In the genomic region with DNA sequence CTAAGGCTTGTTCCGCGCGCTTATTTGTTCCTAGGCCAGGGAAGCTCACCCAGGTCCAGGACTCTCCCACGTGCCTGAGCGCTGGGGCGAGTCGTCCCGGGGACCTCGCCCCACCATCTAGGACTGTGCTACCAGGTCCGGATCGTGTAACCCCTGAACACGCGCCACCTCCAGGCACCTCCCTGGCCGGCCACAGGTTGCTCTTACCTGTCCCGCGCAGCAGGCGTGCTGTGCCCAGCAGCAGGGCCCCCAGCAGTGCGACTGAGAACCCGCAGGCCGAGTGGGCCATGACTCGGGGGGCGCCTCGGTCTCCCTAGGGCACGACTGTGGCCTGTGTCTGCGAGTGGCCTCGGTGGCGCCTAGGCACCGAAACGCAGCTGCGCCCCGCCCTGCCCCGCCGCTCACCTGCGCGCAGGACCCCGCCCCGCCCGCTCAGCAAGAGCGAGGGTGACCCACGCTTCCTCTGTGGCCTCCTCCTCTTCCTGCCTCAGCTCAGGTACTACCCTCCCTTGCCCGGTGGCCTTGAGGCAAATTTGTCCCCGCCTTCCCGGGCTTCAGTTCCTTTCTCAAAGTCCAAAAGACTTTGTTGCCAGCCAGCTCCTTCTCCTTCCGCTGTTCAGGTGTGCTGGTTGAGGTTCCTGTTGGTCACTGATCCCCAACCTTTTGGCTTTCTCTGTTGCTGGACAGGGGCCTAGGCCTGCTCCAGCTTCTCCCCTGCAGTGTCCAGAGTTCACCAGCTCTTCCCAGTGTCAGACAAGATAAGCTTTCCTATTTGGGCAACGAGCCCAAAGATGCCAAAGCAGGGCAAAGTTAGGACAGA, we compare ENCODE assay signal across 8 mouse cellular contexts. TPM values are rescaled to one million over a fixed set of nuclear protein-coding genes. Genes with fewer than 3 reads are reported as not detected.
DNase-seq lines count a peak whose midpoint lies in the region; ATAC-seq and TF ChIP-seq lines count a peak whose summit lies in the region.

Cdcp1 (minus strand) TSS at position 418 of the 820 bp plus-strand sequence.

- no peaks in the 10 kb centered on the region for H3K9me3 ChIP-seq in hindbrain, embryonic 16.5 days (ENCODE audit: control insufficient read depth, low read length)
- no peaks in the 10 kb centered on the region for H3K9me3 ChIP-seq in liver, embryonic 11.5 days (ENCODE audit: control insufficient read depth, low read length)
- H3K9me3 ChIP-seq in neural tube, embryonic 13.5 days, result no peaks in the 10 kb centered on the region

- peak within 1 kb of the TSS; percentile 38 for H3K4me3 ChIP-seq in hindbrain, embryonic 16.5 days (ENCODE audit: low read length)
- peak within 1 kb of the TSS; percentile 39 for H3K4me3 ChIP-seq in liver, embryonic 11.5 days (ENCODE audit: low read depth, low read length)
- peak within 1 kb of the TSS; percentile 13; the same call in 1 of the 2 replicates for H3K4me3 ChIP-seq in neural tube, embryonic 13.5 days
- H3K4me3 ChIP-seq in layer of hippocampus, adult 2 months, result no peak within 1 kb of the TSS

- DNase-seq in urinary bladder, adult 18-20 months (ENCODE audit: low spot score in 2 of 2), result peak; percentile 34 to 56
- DNase-seq in urinary bladder, postnatal 10 days (ENCODE audit: low spot score), result no peak
- DNase-seq in liver, embryonic 11.5 days (ENCODE audit: low spot score), result no peak
- DNase-seq in layer of hippocampus, adult 2 months (ENCODE audit: low spot score in 2 of 2), result no peak
- DNase-seq in gastrocnemius, adult 8-10 months (ENCODE audit: low spot score in 2 of 2), result no peak
- no peak for DNase-seq in gastrocnemius, postnatal 10 days

- ATAC-seq in hindbrain, embryonic 16.5 days, result no peak
- ATAC-seq in liver, embryonic 11.5 days (replicated peaks; ENCODE audit: low FRiP score), result peak; percentile 39; the same call in 1 of the 2 replicates
- no peak for ATAC-seq in neural tube, embryonic 13.5 days (ENCODE audit: low read depth)

- peak within 1 kb of the TSS; percentile 66 for H3K4me2 ChIP-seq in hindbrain, embryonic 16.5 days (ENCODE audit: low read length)
- H3K4me2 ChIP-seq in liver, embryonic 11.5 days, result peak within 1 kb of the TSS; percentile 65
- H3K4me2 ChIP-seq in neural tube, embryonic 13.5 days, result peak within 1 kb of the TSS; percentile 46

- H3K27me3 ChIP-seq in hindbrain, embryonic 16.5 days (replicated peaks; ENCODE audit: control insufficient read depth, insufficient read depth, low read length), result peaks cover 16% of the 10 kb centered on the region
- peaks cover 18% of the 10 kb centered on the region for H3K27me3 ChIP-seq in liver, embryonic 11.5 days (replicated peaks; ENCODE audit: control insufficient read depth, insufficient read depth, low read length)
- H3K27me3 ChIP-seq in neural tube, embryonic 13.5 days, result peaks cover 38% of the 10 kb centered on the region

- peaks cover 6% of the 10 kb centered on the region for H3K4me1 ChIP-seq in hindbrain, embryonic 16.5 days (ENCODE audit: control insufficient read depth, insufficient read depth, low read depth, low read length)
- H3K4me1 ChIP-seq in liver, embryonic 11.5 days (replicated peaks; ENCODE audit: control insufficient read depth, insufficient read depth, low read length), result peaks cover 7% of the 10 kb centered on the region
- H3K4me1 ChIP-seq in neural tube, embryonic 13.5 days (replicated peaks), result peaks cover 9% of the 10 kb centered on the region

- H3K36me3 ChIP-seq in hindbrain, embryonic 16.5 days (ENCODE audit: control insufficient read depth, insufficient read depth, low read length), result no peaks in the 10 kb centered on the region
- no peaks in the 10 kb centered on the region for H3K36me3 ChIP-seq in liver, embryonic 11.5 days (ENCODE audit: control insufficient read depth, insufficient read depth, low read length)
- no peaks in the 10 kb centered on the region for H3K36me3 ChIP-seq in neural tube, embryonic 13.5 days

- WGBS in hindbrain, embryonic 16.5 days, result 7% methylated on average over 35 of the region's 45 CpGs
- WGBS in liver, embryonic 11.5 days, result 13% methylated on average over 45 of the region's 45 CpGs
- WGBS in neural tube, embryonic 13.5 days, result 7% methylated on average over 44 of the region's 45 CpGs

- TF ChIP-seq CTCF in layer of hippocampus, adult 2 months (conservative IDR thresholded peaks at IDR 0.05), result no peak

- peak within 1 kb of the TSS; percentile 45; the same call in 1 of the 2 replicates for H3K9ac ChIP-seq in hindbrain, embryonic 16.5 days (ENCODE audit: low read depth, low read length)
- H3K9ac ChIP-seq in liver, embryonic 11.5 days (ENCODE audit: low read depth, low read length), result no peak within 1 kb of the TSS
- H3K9ac ChIP-seq in neural tube, embryonic 13.5 days, result no peak within 1 kb of the TSS

- H3K27ac ChIP-seq in hindbrain, embryonic 16.5 days (ENCODE audit: low read depth, low read length), result no peak within 1 kb of the TSS
- no peak within 1 kb of the TSS for H3K27ac ChIP-seq in liver, embryonic 11.5 days (ENCODE audit: low read depth, low read length)
- no peak within 1 kb of the TSS for H3K27ac ChIP-seq in neural tube, embryonic 13.5 days (replicated peaks)
- H3K27ac ChIP-seq in layer of hippocampus, adult 2 months, result no peak within 1 kb of the TSS

RNA-seq across cellular contexts. Expression of gene Cdcp1, which starts in this region (rescaled TPM):
- polyA plus RNA-seq in hindbrain, embryonic 16.5 days (2015; fragmentation: Nextera tagmentation; extraction: Ambion mirVana), result 0.11 and 0.24 TPM in 2 replicates
- 0.59 and 0.83 TPM in 2 replicates for polyA plus RNA-seq in liver, embryonic 11.5 days (2014; fragmentation: Nextera tagmentation; extraction: Ambion mirVana)
- polyA plus RNA-seq in neural tube, embryonic 13.5 days (2015; fragmentation: Nextera tagmentation; extraction: Ambion mirVana), result 0.10 and 0.30 TPM in 2 replicates
- total RNA-seq in layer of hippocampus, adult 2 months (2021), result under 1 TPM in 1 of 2 experiments, not detected in 1; 0.08 TPM
- total RNA-seq in gastrocnemius, adult 8-10 months (2022), result not detected
- not detected for total RNA-seq in gastrocnemius, postnatal 10 days (2021)

Comparison
In these comparisons a context has a peak if more than half of its experiments do, and no peak if none do; other contexts are left out.
1. DNase-seq: peak in urinary bladder, adult 18-20 months (2 of 2); none in urinary bladder, postnatal 10 days (single experiment), liver, embryonic 11.5 days (single experiment), layer of hippocampus, adult 2 months (0 of 2), gastrocnemius, adult 8-10 months (0 of 2) and gastrocnemius, postnatal 10 days (single experiment).
2. Peak in ATAC-seq, H3K4me3 ChIP-seq and H3K4me2 ChIP-seq in liver, embryonic 11.5 days; RNA of the gene not detected or under 1 TPM.
3. Peak in every context shown above with its lines, with median percentiles within 50 percentile points of each other: H3K4me2 ChIP-seq.